Mouse (Mus musculus) C2C12 (cell line): ENCODE data around the gene Glra4.

ENCODE experiments used
- CTCF ChIP-seq: IDR thresholded peaks from one replicate; pipeline ENCODE4 v1.5.1; 2011; ENCODE audit not compliant: control insufficient read depth, insufficient read depth, insufficient read length
- MAX ChIP-seq: IDR thresholded peaks from one replicate; pipeline ENCODE4 v1.6.1; 2011; ENCODE audit warnings: mild to moderate bottlenecking, control low read depth
- MYOD1 ChIP-seq: IDR thresholded peaks from one replicate; pipeline ENCODE4 v1.6.1; 2011; ENCODE audit warnings: low read depth; ENCODE audit not compliant: control insufficient read depth, insufficient read length
- MYOG ChIP-seq: IDR thresholded peaks from one replicate; pipeline ENCODE4 v1.6.1; 2011; ENCODE audit not compliant: control insufficient read depth, insufficient read length; ENCODE audit errors: extremely low read depth
- USF1 ChIP-seq: IDR thresholded peaks from one replicate; pipeline ENCODE4 v1.6.1; 2011; ENCODE audit warnings: low read depth, mild to moderate bottlenecking, control low read depth, moderate library complexity

- no peak for TF ChIP-seq CTCF
- no peak for TF ChIP-seq MYOG
- TF ChIP-seq USF1: peak; percentile 62
- TF ChIP-seq MAX: no peak
- TF ChIP-seq MYOD1: no peak
Measured at GRCm38 (mm10) chrX:136740791-136741650, 38.9 kb downstream of the Glra4 start.
